Mouse (Mus musculus) adrenal gland, postnatal 10 days (tissue): ENCODE data around the gene Thpo. TPM values are rescaled to one million over a fixed set of nuclear protein-coding genes. Genes with fewer than 3 reads are reported as not detected.

Experiments used
- DNase-seq: peaks from one replicate; pipeline ENCODE4 v3.0.0; 2021; ENCODE audit warnings: mixed read lengths
- total RNA-seq, 2 experiments: library from RNA; stranded (reverse); gene quantifications; 2 replicates each; pipeline ENCODE4 v1.2.3; 2021

Gene Thpo
- total RNA-seq, 2 experiments from 2014 or later, result 2.5 to 3.3 TPM

- peak; percentile 81 for DNase-seq
Measured at GRCm38 (mm10) chr16:20724338-20724748, 10.0 kb downstream of the Thpo start.

DNA sequence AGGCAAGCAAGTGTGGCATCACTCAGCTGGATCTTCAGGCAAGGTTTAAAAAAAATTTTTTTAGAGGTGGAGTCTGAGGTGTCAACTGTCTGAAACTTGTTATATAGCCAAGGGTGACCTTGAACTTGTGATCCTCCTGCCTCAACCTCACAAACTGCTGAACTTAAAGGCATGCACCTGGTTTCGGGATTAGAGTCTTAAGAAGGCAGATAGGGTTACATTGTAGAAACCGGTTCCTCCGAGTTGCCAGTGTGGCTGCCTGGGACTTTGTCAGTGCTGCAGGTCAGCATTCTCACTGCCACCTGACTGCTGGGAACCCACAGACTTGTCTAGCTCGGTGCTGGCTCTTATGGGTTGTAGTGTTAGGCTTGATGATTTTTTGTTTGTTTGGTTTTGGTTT is 11.1 kb downstream of the Thpo start:
- DNase-seq, result no peak

GRCm38 (mm10) chr16:20722736-20723135 is 11.6 kb downstream of the Thpo start:
- no peak for DNase-seq

DNA sequence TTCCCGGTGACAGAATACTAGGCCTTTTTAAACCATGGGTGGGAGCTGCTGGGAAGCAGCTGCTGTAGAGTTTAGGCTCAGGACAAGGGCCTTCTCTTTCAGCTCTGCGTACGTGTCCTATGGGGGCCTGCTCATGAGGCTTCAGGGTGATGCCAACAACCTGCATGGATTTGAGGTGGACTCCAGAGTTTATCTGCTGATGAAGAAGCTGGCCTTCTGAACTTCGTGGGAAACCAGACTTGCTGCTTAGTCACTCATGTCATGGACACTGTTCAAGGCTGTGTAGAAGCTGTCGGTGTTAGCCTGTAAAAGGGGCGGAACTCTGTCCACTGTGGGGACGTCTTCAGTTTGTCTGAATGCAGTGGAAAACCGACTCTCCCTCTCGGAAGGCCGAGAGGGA is 12.5 kb downstream of the Thpo start:
- DNase-seq, result no peak

DNA sequence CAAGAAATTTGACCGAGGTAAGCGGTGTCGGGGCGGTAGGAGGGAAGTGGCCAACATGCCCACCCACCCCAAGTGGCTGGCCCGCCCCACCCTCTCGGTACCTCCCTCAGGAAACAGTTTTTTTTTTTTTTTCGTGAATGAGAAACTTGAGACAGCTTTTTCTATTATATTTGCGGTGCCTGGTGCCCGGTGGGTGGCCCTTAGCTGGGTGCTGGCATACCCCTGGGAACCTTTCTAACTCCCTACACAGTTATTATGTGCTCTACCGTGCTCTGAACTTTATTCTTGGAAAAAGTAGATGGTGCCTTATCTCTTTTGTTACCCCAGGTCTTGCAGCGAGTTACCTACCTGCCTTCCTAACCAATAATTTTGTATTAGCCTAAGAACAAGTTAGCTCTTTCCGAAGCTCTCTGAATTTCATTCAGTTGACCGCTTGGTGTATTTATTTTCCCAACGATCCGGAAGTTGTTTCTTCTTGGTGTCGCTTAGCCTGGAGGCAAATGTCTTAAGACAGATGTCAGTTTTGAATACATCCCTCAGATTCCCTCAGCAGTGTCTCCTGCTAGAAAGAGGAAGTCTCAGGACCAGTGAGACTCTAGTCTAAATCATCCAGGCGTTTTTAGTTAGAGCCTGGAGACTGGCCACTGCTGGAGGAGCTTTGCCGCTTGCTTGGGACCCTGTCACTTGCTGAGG is 16.2 kb downstream of the Thpo start:
- no peak for DNase-seq

- peak; percentile 98 for DNase-seq
Measured at GRCm38 (mm10) chr16:20717181-20717977, 16.9 kb downstream of the Thpo start, which contains the start of the genes Polr2h and Clcn2. TSS of gene Polr2h (plus strand) at chr16:20717665. TSS of gene Clcn2 (minus strand) at chr16:20717746.

DNA sequence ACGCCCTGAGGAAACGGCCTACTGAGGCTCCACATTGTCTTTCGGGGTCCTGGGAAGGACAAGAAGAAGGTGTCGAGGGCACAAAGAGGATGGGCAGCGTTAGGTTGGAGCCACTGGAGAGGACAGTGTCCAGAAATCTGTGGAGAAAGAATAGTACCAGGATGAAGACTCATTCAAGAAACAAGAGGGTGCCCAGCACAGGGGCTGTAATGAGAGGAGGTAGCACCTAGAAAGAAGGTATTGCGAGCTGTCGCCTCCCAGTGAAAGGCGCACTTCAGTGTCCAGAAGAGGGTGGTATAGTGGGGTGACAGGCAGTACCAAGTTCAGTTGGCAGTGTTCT is 17.5 kb downstream of the Thpo start:
- DNase-seq, result no peak

DNA sequence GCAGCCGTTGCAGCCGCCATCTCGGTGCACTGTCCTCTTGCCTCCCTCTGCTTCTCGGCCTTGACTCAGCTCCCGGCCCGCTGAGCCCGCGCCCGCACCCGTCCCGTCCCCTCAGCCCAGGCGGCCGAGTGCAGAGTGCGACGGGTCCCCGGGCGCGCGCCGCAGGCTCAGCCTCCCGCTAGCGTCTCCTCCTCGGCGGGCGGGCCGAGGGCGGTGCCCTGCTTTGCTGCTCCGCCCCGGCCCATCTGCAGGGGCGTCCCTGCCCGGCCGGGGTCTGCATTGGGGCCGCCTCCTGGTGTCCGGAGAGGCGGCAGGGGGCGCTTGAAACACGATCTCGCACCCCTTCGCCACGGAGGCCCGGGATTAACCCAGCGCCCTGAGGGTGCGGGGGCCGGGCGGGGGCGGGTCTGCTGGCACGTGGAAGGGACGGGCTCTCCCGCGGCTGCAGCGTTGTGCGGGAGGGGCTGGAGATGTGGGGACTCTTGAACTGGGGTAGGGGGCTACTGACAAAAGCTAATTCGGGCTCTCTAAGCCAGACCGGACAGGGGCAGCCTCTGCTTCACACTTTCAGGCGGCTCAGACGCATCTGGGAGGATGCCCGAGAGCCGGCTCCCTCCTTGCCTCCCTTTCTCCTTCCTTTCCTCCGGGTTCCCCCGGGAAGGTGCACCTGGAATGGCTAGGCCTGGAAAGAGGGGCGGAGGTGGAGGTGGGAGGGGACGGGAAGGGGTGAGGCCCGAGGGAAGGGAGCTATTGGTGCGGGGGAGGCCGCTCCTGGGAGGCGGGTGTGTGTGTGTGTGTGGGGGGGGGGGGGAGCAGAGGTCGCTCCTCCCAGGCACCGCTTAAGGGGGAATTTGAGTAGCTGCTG is 18.1 kb downstream of the Thpo start:
- DNase-seq, result peak; percentile 91

GRCm38 (mm10) chr16:20715566-20715965 is 18.7 kb downstream of the Thpo start:
- DNase-seq, result no peak

GRCm38 (mm10) chr16:20715161-20715560 is 19.1 kb downstream of the Thpo start:
- no peak for DNase-seq

DNA sequence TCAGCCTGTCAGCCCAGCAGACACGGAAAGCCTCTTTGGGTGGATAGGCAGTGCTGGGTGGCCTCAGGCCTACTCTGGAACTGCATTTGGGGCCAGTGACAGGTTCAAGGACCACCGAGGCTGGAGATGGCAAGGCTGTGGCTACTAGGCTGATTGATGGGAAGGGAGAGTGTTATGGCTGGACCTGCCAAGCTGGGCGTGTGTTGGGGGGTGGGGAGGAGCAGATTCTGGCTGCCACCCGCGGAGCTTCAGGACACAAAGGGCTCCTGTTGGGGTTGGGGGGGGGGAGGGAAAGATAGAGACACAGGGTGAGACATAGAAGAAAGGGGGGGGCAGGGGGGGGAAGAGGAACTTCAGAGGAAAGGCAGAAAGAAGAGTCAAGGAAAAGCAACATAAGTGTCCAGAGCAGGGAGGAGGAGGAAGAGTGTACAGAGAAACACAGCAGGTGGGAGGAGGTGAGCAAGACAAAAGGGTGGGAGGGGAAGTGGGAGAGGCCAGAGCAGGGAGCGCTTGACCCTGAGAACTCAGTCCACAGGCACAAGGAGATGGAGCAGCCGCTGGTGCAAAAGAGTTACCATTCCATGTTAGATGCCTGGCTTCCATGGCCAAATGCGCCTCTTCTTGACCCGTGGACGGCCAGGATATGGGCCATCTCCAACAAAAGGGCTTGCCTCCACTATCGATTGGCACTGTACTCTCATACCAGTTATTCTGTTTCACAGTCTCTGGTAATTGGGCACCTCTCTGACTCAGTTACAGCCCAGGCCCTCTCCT is 19.8 kb downstream of the Thpo start:
- DNase-seq, result no peak

- DNase-seq, result no peak
Measured at GRCm38 (mm10) chr16:20712889-20713288, 21.4 kb downstream of the Thpo start.

DNA sequence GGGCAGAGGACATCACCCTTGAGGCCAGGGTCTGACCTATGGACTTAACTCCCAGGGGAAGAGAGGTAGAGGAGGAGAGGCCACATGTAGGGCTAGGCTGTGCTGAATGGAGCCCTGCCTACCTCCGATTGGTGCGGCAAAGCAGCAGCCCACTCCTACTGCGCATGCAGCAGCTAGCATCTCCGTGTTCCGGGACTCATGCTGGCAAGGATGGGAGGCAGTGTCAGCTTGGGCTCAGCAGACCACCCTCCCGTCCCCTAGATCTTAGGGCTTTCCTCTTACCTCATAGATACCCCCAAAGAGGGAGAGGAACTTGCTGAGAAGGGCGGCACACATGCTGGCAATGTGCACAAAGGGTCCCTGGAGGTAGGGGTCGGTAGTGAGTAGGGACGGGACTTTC is 22.1 kb downstream of the Thpo start:
- no peak for DNase-seq

DNA sequence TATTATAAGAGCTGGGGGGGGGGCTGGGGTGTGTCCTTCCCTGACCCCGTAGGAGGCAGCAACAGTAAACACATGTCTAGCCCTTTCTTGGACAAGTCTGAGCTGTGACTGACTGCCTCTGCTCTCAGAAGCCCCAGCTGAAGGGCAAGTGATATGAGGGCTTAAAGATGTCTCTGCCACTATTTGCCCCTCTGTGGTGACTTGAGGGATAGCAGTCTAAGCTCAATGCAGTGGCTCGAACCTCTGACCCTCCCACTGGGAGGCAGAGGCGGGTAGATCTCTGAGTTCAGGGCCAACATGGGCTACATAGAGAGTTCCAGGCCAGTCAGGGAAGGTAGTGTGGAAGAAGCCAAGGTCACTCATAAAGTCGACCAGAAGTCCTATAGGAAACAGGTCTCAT is 23.5 kb downstream of the Thpo start:
- no peak for DNase-seq

- no peak for DNase-seq
Measured at GRCm38 (mm10) chr16:20710370-20710769, 23.9 kb downstream of the Thpo start.

GRCm38 (mm10) chr16:20708939-20709734 is 25.2 kb downstream of the Thpo start:
- DNase-seq, result no peak

GRCm38 (mm10) chr16:20708220-20708938 is 25.9 kb downstream of the Thpo start:
- no peak for DNase-seq

DNA sequence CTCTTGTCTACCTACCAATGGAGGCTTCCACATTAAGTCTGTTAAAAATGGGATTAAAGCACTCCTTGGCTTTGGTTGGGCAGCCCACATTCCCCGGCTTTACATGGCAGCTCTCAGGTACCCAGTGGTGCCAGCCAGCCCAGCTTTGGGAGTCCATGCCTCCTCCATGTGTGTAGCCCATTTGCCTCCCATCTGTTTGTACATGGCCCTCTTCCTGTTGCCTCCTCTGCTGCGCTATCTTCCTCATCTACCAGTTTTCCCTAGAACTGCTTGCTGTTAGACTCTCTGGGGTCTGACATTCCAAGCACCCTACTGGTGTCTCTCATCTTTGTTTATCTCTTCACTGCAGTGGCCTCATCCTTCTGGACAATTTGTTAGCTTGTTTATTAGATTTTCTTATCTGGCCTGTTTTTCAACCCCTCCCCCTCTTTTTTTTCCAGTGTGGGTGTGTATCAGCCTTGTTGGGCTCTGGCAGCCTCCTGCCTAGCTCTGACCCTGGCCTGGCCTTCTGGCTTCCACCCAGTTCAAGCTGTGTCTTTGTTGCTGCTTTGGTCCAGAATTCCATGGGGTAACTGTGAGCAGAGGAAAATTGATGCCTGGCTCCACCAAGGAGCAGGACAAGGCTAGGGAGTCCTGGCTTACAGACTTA is 27.8 kb downstream of the Thpo start:
- DNase-seq, result peak; percentile 50

DNA sequence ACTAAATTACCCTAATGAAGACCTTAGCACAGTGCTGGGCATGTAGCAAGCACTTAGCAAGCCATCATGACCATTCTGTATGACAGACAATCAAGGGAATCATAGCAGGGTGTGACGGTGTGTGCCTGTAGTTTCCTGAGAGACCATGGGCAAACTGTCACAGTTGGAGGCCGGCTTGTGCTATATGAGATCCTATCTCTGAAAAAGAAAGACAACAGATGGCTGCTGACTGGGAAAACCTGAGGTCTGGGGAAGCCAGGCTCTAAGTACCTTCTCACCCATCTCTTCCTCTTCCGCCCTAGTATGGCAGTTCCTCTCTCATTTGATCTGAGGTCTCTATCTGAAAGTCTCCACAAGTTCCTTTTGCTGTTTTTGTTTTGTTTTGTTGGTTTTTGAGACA is 28.5 kb downstream of the Thpo start:
- DNase-seq, result no peak
